Mouse (Mus musculus): Measurements from ENCODE around the gene Slc7a9. TPM values are rescaled to one million over a fixed set of nuclear protein-coding genes. Genes with fewer than 3 reads are reported as not detected.

Gene Slc7a9
- 0.07 and 0.21 TPM in 2 replicates for polyA plus RNA-seq (2012; rRNA removed)

GRCm38 (mm10) chr7:35447996-35448846, at the start of gene Slc7a9:
Gene Slc7a9 (plus strand): TSS chr7:35448796.

Other genes with a start within 250 kb of the Slc7a9 start
- gene Lrp3, start 233.3 kb upstream of the Slc7a9 start, polyA plus RNA-seq (2012; rRNA removed) = 86.4 and 92.5 TPM in 2 replicates
- 16.8 and 18.1 TPM in 2 replicates for gene Gpatch1, start 130.4 kb upstream of the Slc7a9 start, polyA plus RNA-seq (2012; rRNA removed)
- 1.6 and 2.4 TPM in 2 replicates for gene Rhpn2, start 114.6 kb upstream of the Slc7a9 start, polyA plus RNA-seq (2012; rRNA removed)
- 6.9 and 7.5 TPM in 2 replicates for gene Faap24, start 52.0 kb upstream of the Slc7a9 start, polyA plus RNA-seq (2012; rRNA removed)
- gene Cep89, start 51.8 kb upstream of the Slc7a9 start, polyA plus RNA-seq (2012; rRNA removed) = 34.6 and 37.7 TPM in 2 replicates
- 0.25 and 0.31 TPM in 2 replicates for gene Tdrd12, start 88.9 kb downstream of the Slc7a9 start, polyA plus RNA-seq (2012; rRNA removed)
- 47.6 and 49.7 TPM in 2 replicates for gene Nudt19, start 107.5 kb downstream of the Slc7a9 start, polyA plus RNA-seq (2012; rRNA removed)
- 0.23 and 0.26 TPM in 2 replicates for gene Rgs9bp, start 136.8 kb downstream of the Slc7a9 start, polyA plus RNA-seq (2012; rRNA removed)
- 30.1 and 30.4 TPM in 2 replicates for gene Ankrd27, start 137.4 kb downstream of the Slc7a9 start, polyA plus RNA-seq (2012; rRNA removed)
- gene Pdcd5, start 198.7 kb downstream of the Slc7a9 start, polyA plus RNA-seq (2012; rRNA removed) = 217 and 222 TPM in 2 replicates

All from central nervous system, embryonic 14 days (tissue).